Mouse (Mus musculus): ENCODE measurements around the gene Lck. TPM values are rescaled to one million over a fixed set of nuclear protein-coding genes. Genes with fewer than 3 reads are reported as not detected.
A peak's percentile ranks its signal among the peaks of the same experiment; 100 is the strongest.

Lck gene
- polyA plus RNA-seq, 2 experiments = 3.1 to 3.9 TPM

DNA sequence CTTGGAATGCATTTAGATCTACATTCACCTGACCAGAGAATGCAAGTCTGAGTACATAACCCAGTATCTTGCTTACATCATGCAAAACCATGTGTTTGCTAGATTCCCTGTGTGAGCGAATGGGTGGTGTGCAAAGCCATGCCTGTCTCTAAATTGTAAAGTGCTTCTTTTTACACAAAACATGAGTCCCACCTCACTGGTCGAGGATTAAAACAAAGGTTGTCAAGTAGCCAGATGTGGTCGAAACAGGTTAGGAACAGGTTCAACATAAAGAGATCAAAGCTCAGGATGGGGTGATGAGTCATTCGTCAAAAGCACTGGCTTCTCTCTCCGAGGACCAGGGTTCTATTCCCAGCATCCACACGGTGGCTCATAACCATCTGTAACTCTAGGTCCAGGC is 8.3 kb downstream of the Lck start:
- DNase-seq (ENCODE audit: low read depth in 3 of 3, low spot score in 3 of 3) (no peak), ATAC-seq (ENCODE audit: insufficient read depth) (no peak)
- H3K36me3 ChIP-seq (replicated peaks; ENCODE audit: control insufficient read depth, insufficient read depth, low read depth) = no peaks in the 10 kb centered on the region
- H3K9ac ChIP-seq (replicated peaks) = no peak overlapping the region
- H3K9me3 ChIP-seq (ENCODE audit: control insufficient read depth, low read length) = no peaks in the 10 kb centered on the region
- 65% methylated on average over 6 of the region's 6 CpGs for WGBS (ENCODE audit: insufficient replicate concordance)
- H3K4me3 ChIP-seq (ENCODE audit: insufficient read depth in 1 of 2, low read depth in 2 of 2, low read length in 2 of 2) = no peak overlapping the region
- H3K27ac ChIP-seq = no peak overlapping the region
- H3K4me1 ChIP-seq (replicated peaks; ENCODE audit: control insufficient read depth in 2 of 2, insufficient read depth in 2 of 2, low read length in 1 of 2) = peaks cover 8% of the 10 kb centered on the region in 2 experiments; a peak in 3 of 4 replicates
- no peaks in the 10 kb centered on the region; the same call in 1 of the 2 replicates for H3K27me3 ChIP-seq (ENCODE audit: control insufficient read depth, insufficient read depth, low read length)
- no peak overlapping the region for H3K4me2 ChIP-seq (ENCODE audit: low read depth)
- no peak for TF ChIP-seq EP300 (IDR thresholded peaks at IDR 0.05; ENCODE audit: low read depth)
- no peak for TF ChIP-seq CTCF (IDR thresholded peaks at IDR 0.05; ENCODE audit: low read depth)

DNA sequence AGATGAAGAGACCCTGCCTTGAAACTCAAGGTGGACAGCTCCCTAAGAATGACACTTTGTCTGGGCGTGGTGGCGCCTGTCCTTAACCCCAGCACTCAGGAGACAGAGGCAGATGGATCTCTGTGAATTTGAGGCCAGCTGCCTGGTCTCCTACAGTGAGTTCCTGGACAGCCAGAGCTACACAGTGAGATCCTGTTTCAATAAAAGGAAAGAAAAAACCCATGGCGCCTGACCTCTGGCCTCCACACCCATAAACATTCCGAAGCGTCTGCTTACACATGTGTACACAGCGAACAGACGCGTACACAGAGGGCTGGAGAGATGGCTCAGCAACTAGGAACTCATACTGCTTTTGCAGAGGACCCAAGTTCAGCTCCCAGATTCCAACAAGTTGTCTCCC is 9.7 kb downstream of the Lck start:
- Histone ChIP-seq H3K4me1 (replicated peaks; ENCODE audit: control insufficient read depth in 2 of 2, insufficient read depth in 2 of 2, low read length in 1 of 2) (peaks cover 8% of the 10 kb centered on the region in 2 experiments; a peak in 3 of 4 replicates), H3K9ac (replicated peaks) (no peak overlapping the region), H3K27ac (no peak overlapping the region), H3K9me3 (ENCODE audit: control insufficient read depth, low read length) (no peaks in the 10 kb centered on the region), H3K4me3 (ENCODE audit: insufficient read depth in 1 of 2, low read depth in 2 of 2, low read length in 2 of 2) (no peak overlapping the region), H3K27me3 (ENCODE audit: control insufficient read depth, insufficient read depth, low read length) (no peaks in the 10 kb centered on the region; the same call in 1 of the 2 replicates), H3K4me2 (ENCODE audit: low read depth) (no peak overlapping the region), H3K36me3 (replicated peaks; ENCODE audit: control insufficient read depth, insufficient read depth, low read depth) (no peaks in the 10 kb centered on the region)
- no peak for DNase-seq (ENCODE audit: low read depth in 3 of 3, low spot score in 3 of 3)
- ATAC-seq (ENCODE audit: insufficient read depth) = no peak
- WGBS (ENCODE audit: insufficient replicate concordance) = 74% methylated on average over 8 of the region's 8 CpGs
- no peak for TF ChIP-seq CTCF (IDR thresholded peaks at IDR 0.05; ENCODE audit: low read depth)

- ATAC-seq (ENCODE audit: insufficient read depth) = no peak
- 42% methylated on average over 5 of the region's 5 CpGs for WGBS (ENCODE audit: insufficient replicate concordance)
- Histone ChIP-seq H3K4me1 (replicated peaks; ENCODE audit: control insufficient read depth in 2 of 2, insufficient read depth in 2 of 2, low read length in 1 of 2) (peaks cover 24 to 25% of the 10 kb centered on the region in 2 experiments), H3K4me2 (ENCODE audit: low read depth) (no peak overlapping the region), H3K27me3 (ENCODE audit: control insufficient read depth, insufficient read depth, low read length) (no peaks in the 10 kb centered on the region; the same call in 1 of the 2 replicates), H3K36me3 (replicated peaks; ENCODE audit: control insufficient read depth, insufficient read depth, low read depth) (no peaks in the 10 kb centered on the region), H3K4me3 (ENCODE audit: insufficient read depth in 1 of 2, low read depth in 2 of 2, low read length in 2 of 2) (no peak overlapping the region), H3K9me3 (ENCODE audit: control insufficient read depth, low read length) (no peaks in the 10 kb centered on the region), H3K9ac (replicated peaks) (no peak overlapping the region), H3K27ac (no peak overlapping the region)
- no peak for DNase-seq (ENCODE audit: low read depth in 3 of 3, low spot score in 3 of 3)
- TF ChIP-seq CTCF (IDR thresholded peaks at IDR 0.05; ENCODE audit: low read depth) (no peak), EP300 (IDR thresholded peaks at IDR 0.05; ENCODE audit: low read depth) (no peak)
These were observed 12.3 kb downstream of the Lck start for GRCm38 (mm10) chr4:129561184-129561583.

DNA sequence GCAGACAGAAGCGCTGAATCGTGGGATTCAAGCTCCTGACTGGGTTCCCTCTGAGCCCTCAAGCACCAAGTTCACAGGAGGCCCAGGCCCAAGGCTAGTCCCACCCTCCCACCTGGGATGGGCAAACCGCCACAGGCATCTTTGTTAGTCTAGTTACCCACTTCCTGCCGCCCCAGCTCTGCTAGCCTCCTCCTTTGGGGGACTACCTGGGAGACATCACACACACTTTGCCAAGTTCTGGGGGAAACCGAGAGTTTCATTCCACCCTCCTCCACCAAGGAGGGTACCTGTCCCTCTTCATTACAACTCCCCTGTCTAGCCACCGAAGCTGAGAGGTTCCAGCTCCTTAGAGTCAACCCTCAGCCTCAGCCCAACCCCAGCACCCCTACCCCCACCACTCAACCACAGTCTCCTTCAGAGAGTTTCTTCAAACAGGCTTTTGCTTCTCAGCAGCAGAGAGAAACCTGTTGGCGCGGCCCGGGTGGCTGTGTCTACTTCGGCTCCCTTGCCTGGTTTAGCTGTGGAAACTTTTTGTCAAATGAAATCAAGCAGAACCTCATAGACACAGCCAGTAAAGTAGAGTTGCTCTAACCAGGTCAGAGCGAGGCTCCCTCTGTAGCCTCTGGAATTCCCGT is 15.0 kb downstream of the Lck start:
- Histone ChIP-seq H3K9me3 (ENCODE audit: control insufficient read depth, low read length) (no peaks in the 10 kb centered on the region), H3K9ac (replicated peaks) (0 out of 2 replicates have a peak overlapping the region, but pooled peaks have one; percentile 5), H3K4me1 (replicated peaks; ENCODE audit: control insufficient read depth in 2 of 2, insufficient read depth in 2 of 2, low read length in 1 of 2) (peaks cover 34 to 35% of the 10 kb centered on the region in 2 experiments), H3K27ac (no peak overlapping the region), H3K36me3 (replicated peaks; ENCODE audit: control insufficient read depth, insufficient read depth, low read depth) (no peaks in the 10 kb centered on the region), H3K27me3 (ENCODE audit: control insufficient read depth, insufficient read depth, low read length) (peaks cover 13% of the 10 kb centered on the region), H3K4me3 (ENCODE audit: insufficient read depth in 1 of 2, low read depth in 2 of 2, low read length in 2 of 2) (no peak overlapping the region), H3K4me2 (ENCODE audit: low read depth) (no peak overlapping the region)
- TF ChIP-seq EP300 (IDR thresholded peaks at IDR 0.05; ENCODE audit: low read depth) (no peak), CTCF (IDR thresholded peaks at IDR 0.05; ENCODE audit: low read depth) (no peak)
- WGBS (ENCODE audit: insufficient replicate concordance) = 71% methylated on average over 12 of the region's 12 CpGs
- no peak for DNase-seq (ENCODE audit: low read depth in 3 of 3, low spot score in 3 of 3)
- no peak for ATAC-seq (ENCODE audit: insufficient read depth)

DNA sequence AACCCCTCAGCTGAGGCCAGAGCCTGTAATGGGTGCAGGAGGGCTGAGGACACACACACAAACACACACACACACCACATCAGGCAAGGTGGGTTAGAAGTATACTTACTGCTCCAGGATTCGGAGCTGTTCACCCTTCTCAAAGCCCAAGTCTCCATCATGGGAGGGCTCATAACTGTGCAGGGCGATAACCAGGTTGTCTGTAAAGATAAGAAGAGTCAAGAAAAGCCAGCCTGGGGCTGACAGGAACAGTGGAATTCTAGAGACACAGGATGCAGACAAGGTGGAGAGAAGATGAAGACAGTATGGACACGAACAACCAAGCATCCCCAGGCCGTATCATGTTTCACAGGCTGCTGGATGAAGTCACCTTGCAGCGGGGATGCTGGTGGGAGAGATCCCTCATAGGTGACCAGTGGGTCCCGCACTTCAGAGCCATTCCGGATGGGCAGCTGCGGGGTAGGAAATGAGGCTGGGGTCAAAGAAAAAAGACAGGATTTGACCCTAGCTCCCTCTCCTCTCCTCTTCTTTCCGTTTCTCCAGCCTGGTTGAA is 16.1 kb downstream of the Lck start:
- TF ChIP-seq CTCF (IDR thresholded peaks at IDR 0.05; ENCODE audit: low read depth) (no peak), EP300 (IDR thresholded peaks at IDR 0.05; ENCODE audit: low read depth) (peak; percentile 84)
- Histone ChIP-seq H3K4me2 (ENCODE audit: low read depth) (peak overlapping the region; percentile 82), H3K9me3 (ENCODE audit: control insufficient read depth, low read length) (no peaks in the 10 kb centered on the region), H3K27ac (peak overlapping the region; percentile 80), H3K4me1 (replicated peaks; ENCODE audit: control insufficient read depth in 2 of 2, insufficient read depth in 2 of 2, low read length in 1 of 2) (peaks cover 34 to 35% of the 10 kb centered on the region in 2 experiments), H3K9ac (replicated peaks) (peak overlapping the region; percentile 61), H3K36me3 (replicated peaks; ENCODE audit: control insufficient read depth, insufficient read depth, low read depth) (no peaks in the 10 kb centered on the region), H3K27me3 (ENCODE audit: control insufficient read depth, insufficient read depth, low read length) (peaks cover 13% of the 10 kb centered on the region), H3K4me3 (ENCODE audit: insufficient read depth in 1 of 2, low read depth in 2 of 2, low read length in 2 of 2) (peak overlapping the region; percentile 59 to 82)
- WGBS (ENCODE audit: insufficient replicate concordance) = 62% methylated on average over 9 of the region's 9 CpGs
- DNase-seq (ENCODE audit: low read depth in 3 of 3, low spot score in 3 of 3) (peak; percentile 79 to 89 (median 82)), ATAC-seq (ENCODE audit: insufficient read depth) (peak; percentile 85)

All from liver, embryonic 14.5 days (tissue).